Mouse (Mus musculus) spleen, adult 12 weeks (tissue): ENCODE data around the gene Asb3.

Experiments
- DNase-seq: peaks from one replicate; pipeline ENCODE4 v3.0.0; 2022; ENCODE audit warnings: low spot score

Asb3 gene

GRCm38 (mm10) chr11:30885171-30885871, at the start of gene Asb3, which contains the start of gene Gpr75:
TSS of gene Asb3 (plus strand) at chr11:30885416.
TSS of gene Gpr75 (plus strand) at chr11:30885358.
- no peak for DNase-seq

- DNase-seq = no peak
Measured at GRCm38 (mm10) chr11:30838793-30839192, 46.4 kb upstream of the Asb3 start.

- no peak for DNase-seq
Measured at GRCm38 (mm10) chr11:30844355-30844754, 40.9 kb upstream of the Asb3 start.

GRCm38 (mm10) chr11:30872425-30872824, 12.8 kb upstream of the Asb3 start:
- no peak for DNase-seq

- no peak for DNase-seq
Measured at GRCm38 (mm10) chr11:30888153-30888552, 2.9 kb downstream of the Asb3 start.

- no peak for DNase-seq
Measured at GRCm38 (mm10) chr11:30896201-30896600, 11.0 kb downstream of the Asb3 start.

GRCm38 (mm10) chr11:30899312-30899711, 14.1 kb downstream of the Asb3 start:
- DNase-seq = no peak

- DNase-seq = no peak
Measured at GRCm38 (mm10) chr11:30912311-30912710, 27.1 kb downstream of the Asb3 start.

- no peak for DNase-seq
Measured at GRCm38 (mm10) chr11:30920641-30921040, 35.4 kb downstream of the Asb3 start.

GRCm38 (mm10) chr11:30923283-30923682, 38.1 kb downstream of the Asb3 start:
- no peak for DNase-seq

- DNase-seq = no peak
Measured at GRCm38 (mm10) chr11:30928079-30928478, 42.9 kb downstream of the Asb3 start.

GRCm38 (mm10) chr11:30928498-30928897, 43.3 kb downstream of the Asb3 start:
- no peak for DNase-seq

- DNase-seq = no peak
Measured at GRCm38 (mm10) chr11:30943522-30943921, 58.3 kb downstream of the Asb3 start.

GRCm38 (mm10) chr11:30952829-30953228, 67.6 kb downstream of the Asb3 start:
- DNase-seq = peak; percentile 21

- peak; percentile 46 for DNase-seq
Measured at GRCm38 (mm10) chr11:30953469-30954154, 68.4 kb downstream of the Asb3 start.

GRCm38 (mm10) chr11:30954279-30954725, 69.1 kb downstream of the Asb3 start, which contains the start of gene Erlec1:
TSS of gene Erlec1 (minus strand) at chr11:30954335.
- peak; percentile 75 for DNase-seq

GRCm38 (mm10) chr11:30985237-30985636, 100.0 kb downstream of the Asb3 start:
- DNase-seq = no peak

GRCm38 (mm10) chr11:30985877-30986624, 100.8 kb downstream of the Asb3 start, which contains the start of gene Chac2:
TSS of gene Chac2 (minus strand) at chr11:30986350.
- DNase-seq = peak; percentile 80

- DNase-seq = no peak
Measured at GRCm38 (mm10) chr11:30986625-30987017, 101.4 kb downstream of the Asb3 start.

GRCm38 (mm10) chr11:30996670-30997069, 111.5 kb downstream of the Asb3 start:
- no peak for DNase-seq

- DNase-seq = no peak
Measured at GRCm38 (mm10) chr11:30998199-30998598, 113.0 kb downstream of the Asb3 start.

- no peak for DNase-seq
Measured at GRCm38 (mm10) chr11:30998704-30999103, 113.5 kb downstream of the Asb3 start.

- DNase-seq = no peak
Measured at GRCm38 (mm10) chr11:31000028-31000427, 114.8 kb downstream of the Asb3 start.
